Mouse (Mus musculus): ENCODE data around the gene Retreg2. TPM values are rescaled to one million over a fixed set of nuclear protein-coding genes. Genes with fewer than 3 reads are reported as not detected.

Gene Retreg2
- polyA plus RNA-seq, 1 experiment from 2014 or later: 37.5 TPM

DNA sequence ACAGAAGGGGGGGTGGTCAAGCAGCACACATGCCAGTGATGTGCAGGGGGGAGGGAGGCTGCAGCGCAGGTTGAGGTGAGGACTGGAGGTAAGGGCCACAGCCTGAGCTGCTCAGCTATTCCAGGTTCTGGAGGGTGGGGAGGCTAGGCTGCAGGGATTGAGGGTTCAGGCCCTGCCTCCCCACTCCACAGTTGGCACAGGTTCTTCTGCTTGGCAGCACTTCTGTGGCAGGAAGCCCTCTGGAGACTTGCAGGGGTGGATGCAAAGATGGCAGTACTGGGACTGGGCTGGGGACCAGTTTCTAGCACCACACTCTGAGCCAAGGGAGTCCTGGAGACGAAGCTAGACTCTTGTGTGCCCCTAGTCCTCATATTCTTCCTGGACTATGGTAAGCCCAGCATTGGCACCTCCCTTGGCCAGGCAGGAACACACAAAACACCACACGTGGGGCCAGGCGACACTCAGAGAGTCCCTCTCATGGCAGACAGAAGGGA is 38.8 kb downstream of the Retreg2 start:
- WGBS: 81% methylated on average over 4 of the region's 4 CpGs

DNA sequence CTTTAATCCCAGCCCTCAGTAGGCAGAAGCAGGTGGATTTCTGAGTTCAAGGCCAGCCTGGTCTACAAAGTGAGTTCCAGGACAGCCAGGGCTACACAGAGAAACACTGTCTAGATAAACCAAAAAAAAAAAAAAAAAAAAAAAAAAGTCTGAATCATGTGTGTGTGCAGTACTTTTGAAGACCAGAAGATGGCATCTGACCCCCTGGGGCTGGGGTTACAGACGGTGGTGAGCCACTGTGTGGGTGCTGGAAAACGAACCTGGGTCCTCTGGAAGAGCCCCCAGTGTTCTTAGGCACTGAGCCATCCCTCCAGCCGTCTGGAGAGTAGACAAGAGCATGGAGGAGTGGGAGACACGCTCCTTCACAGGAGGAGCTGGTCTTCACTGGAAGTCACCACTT is 39.6 kb downstream of the Retreg2 start:
- Histone ChIP-seq H3K36me3 (peaks cover 68% of the 10 kb centered on the region), H3K9me3 (no peaks in the 10 kb centered on the region), H3K27ac (no peak overlapping the region), H3K27me3 (ENCODE audit: insufficient read depth, poor library complexity, severe bottlenecking) (no peaks in the 10 kb centered on the region), H3K4me1 (peaks cover 14% of the 10 kb centered on the region), H3K4me3 (no peak overlapping the region)
- 72% methylated on average over 4 of the region's 4 CpGs for WGBS
- DNase-seq (ENCODE audit: low spot score): no peak

More for the DNA sequence above, 38.8 kb downstream of the Retreg2 start:
- Histone ChIP-seq H3K27ac (no peak overlapping the region), H3K27me3 (ENCODE audit: insufficient read depth, poor library complexity, severe bottlenecking) (no peaks in the 10 kb centered on the region), H3K36me3 (peaks cover 68% of the 10 kb centered on the region), H3K4me1 (peaks cover 14% of the 10 kb centered on the region), H3K9me3 (no peaks in the 10 kb centered on the region), H3K4me3 (no peak overlapping the region)
- DNase-seq (ENCODE audit: low spot score): no peak

DNA sequence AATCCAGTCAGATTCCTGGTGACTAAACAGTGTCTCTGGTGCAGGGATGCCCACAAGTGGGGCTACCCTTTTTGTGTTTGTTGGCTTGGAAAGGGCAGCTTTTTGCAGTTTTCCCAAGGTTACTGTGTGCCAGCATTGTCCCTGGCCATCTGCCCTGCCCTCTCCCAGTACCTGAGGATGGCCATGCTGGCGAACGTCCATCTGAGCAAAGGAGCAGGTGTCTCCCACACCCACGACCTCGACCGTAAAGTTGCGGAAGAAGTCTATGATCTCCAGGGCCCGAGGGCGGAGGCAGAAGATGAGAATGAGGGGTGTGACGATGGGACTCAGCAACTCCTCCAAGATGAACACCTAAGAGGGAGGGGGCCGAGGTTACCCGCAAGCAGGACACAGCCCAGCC is 42.9 kb downstream of the Retreg2 start:
- H3K4me3 ChIP-seq: no peak overlapping the region
- H3K27me3 ChIP-seq (ENCODE audit: insufficient read depth, poor library complexity, severe bottlenecking): no peaks in the 10 kb centered on the region
- no peak for DNase-seq (ENCODE audit: low spot score)
- 89% methylated on average over 11 of the region's 11 CpGs for WGBS
- no peak overlapping the region for H3K27ac ChIP-seq
- no peaks in the 10 kb centered on the region for H3K9me3 ChIP-seq
- peaks cover 80% of the 10 kb centered on the region for H3K36me3 ChIP-seq
- peaks cover 10% of the 10 kb centered on the region for H3K4me1 ChIP-seq

DNA sequence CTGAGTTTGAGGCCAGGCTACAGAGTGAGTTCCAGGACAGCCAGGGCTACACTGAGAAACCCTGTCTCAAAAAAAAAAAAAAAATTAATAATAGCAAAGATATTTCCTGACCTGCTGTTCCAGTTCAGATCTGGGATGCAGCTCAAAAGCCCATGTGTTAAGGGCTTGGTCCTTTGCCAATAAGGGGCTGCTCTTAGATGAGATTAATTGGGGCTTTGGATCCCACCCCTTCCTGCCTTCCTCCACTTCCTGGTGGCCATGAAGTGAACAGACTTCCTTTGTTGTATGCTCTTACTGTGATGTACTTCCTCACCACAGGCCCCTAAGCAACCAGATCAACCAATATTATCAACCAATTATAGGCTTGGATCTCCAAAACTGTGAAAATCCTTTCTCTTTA is 44.5 kb downstream of the Retreg2 start:
- Histone ChIP-seq H3K27me3 (ENCODE audit: insufficient read depth, poor library complexity, severe bottlenecking) (no peaks in the 10 kb centered on the region), H3K4me1 (peaks cover 14% of the 10 kb centered on the region), H3K27ac (no peak overlapping the region), H3K9me3 (no peaks in the 10 kb centered on the region), H3K4me3 (no peak overlapping the region), H3K36me3 (peaks cover 71% of the 10 kb centered on the region)
- no peak for DNase-seq (ENCODE audit: low spot score)

DNA sequence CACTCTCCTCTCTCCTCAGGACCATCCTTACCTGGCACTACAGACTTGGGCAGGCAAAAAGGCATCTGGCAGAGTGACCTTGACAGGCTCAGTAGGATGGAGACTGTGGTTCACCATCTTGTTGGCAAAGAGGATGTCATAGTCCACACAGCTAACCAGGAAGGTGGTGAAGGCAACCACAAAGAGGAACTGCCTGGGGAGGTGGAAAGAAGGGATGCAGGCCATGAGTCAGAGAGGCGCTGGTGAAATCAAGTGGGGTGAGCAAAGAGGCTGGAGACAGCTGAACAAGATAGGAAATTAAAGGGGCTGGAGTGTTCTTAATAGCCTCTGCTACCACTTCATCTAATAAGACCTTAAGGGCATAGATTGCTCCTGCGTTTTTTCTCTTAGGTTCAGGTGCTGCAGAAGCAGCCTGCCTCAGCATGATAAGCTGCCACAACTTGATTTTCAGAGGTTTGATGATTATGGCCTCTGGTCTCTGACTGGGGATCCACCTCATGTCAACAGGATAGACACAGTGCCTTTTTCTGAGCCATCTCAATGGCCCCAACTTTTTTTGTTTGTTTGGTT is 45.4 kb downstream of the Retreg2 start:
- no peak overlapping the region for H3K4me3 ChIP-seq
- H3K9me3 ChIP-seq: no peaks in the 10 kb centered on the region
- no peak for DNase-seq (ENCODE audit: low spot score)
- H3K27me3 ChIP-seq (ENCODE audit: insufficient read depth, poor library complexity, severe bottlenecking): no peaks in the 10 kb centered on the region
- H3K36me3 ChIP-seq: peaks cover 62% of the 10 kb centered on the region
- H3K4me1 ChIP-seq: peaks cover 16% of the 10 kb centered on the region
- H3K27ac ChIP-seq: no peak overlapping the region
- WGBS: 77% methylated on average over 2 of the region's 2 CpGs

DNA sequence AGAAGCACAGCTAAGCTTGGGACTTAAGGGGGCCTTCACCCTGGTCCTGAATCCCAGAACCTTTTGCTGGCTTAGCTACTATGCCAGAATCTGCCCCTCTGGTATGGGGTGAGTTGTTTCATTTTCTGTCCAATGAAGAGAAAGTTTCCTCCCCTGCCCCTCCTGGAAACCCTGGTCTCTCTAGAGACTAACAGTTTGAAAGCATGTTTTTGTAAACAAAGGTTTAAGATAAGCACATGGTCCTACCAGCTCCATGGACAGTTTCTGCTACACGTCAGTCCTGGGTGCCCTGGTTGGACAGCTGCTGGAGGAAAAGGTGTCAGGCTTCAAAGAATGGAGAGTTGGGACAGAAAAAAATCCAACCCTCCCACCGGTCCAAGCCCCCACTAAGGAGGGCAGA is 48.0 kb downstream of the Retreg2 start:
- H3K9me3 ChIP-seq: no peaks in the 10 kb centered on the region
- 0 out of 2 replicates have a peak overlapping the region, but pooled peaks have one; percentile 93 for H3K27ac ChIP-seq
- peak overlapping the region; percentile 82; the same call in 1 of the 2 replicates for H3K4me3 ChIP-seq
- H3K27me3 ChIP-seq (ENCODE audit: insufficient read depth, poor library complexity, severe bottlenecking): no peaks in the 10 kb centered on the region
- WGBS: 43% methylated on average over 2 of the region's 2 CpGs
- H3K36me3 ChIP-seq: peaks cover 49% of the 10 kb centered on the region
- peaks cover 22% of the 10 kb centered on the region for H3K4me1 ChIP-seq
- no peak for DNase-seq (ENCODE audit: low spot score)

DNA sequence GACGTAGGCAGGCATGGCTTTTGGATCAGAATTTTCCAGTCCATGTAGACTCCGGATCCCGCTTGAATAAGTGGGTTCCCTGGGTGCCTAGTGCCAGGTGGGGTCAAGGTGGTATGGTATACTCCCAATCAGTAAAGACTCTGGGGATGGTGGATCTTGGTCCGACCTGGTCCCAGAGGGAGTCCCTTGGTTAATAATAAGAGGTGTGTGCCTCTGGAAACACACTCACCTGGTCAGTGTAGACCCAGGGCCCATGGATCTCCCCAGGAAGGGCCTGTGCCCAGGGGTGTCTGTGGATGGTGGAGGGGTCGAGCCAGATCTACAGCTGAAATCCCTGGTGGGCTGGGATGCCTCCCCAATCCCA is 48.7 kb downstream of the Retreg2 start:
- H3K9me3 ChIP-seq: no peaks in the 10 kb centered on the region
- peaks cover 22% of the 10 kb centered on the region for H3K4me1 ChIP-seq
- DNase-seq (ENCODE audit: low spot score): no peak
- WGBS: 38% methylated on average over 5 of the region's 5 CpGs
- H3K27me3 ChIP-seq (ENCODE audit: insufficient read depth, poor library complexity, severe bottlenecking): no peaks in the 10 kb centered on the region
- H3K36me3 ChIP-seq: peaks cover 49% of the 10 kb centered on the region
- H3K4me3 ChIP-seq: peak overlapping the region; percentile 82
- H3K27ac ChIP-seq: peak overlapping the region; percentile 93

DNA sequence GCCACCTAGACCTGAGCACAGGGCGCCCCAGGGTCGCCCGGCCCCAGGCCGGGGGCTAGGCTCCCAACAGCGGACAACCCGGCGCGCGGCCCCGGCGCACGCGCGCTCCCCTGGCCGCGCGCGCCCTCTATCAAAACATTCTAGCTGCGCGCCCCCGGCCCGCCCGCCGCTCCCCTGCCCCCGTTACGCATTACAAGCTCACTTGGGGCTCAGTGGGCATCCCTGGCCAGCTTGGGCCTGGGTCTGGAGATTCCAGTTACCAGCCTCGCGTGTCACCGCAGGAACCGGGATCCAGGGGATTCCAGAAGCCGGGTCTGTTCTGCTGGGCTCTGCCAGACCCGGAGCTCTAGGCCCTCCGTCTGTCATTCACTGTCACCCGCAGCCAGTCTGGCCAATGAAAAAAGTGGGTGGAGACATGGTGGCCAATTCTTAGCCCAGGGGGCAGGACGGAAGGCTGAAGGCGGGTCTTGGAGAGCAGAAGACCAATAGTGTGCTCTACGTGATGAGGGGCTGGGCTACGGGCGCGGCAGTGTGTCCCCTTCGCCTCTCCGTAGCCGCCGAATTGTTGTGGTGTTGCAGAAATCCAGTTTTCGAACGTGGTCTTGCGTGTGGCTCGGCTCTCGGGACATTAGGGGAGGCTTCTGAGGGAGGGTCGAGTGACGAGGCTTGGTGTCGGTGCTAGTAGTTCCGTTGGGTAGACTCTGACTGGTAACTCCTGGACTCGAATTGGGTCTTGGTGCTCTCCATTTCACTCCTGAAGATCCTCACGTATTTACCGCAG is 49.2 kb downstream of the Retreg2 start, which contains the start of the genes Ankzf1 and Atg9a:
Gene Ankzf1, plus strand, starts transcription at position 530 of the 781 bp plus-strand sequence.
Gene Atg9a, minus strand, starts transcription at position 575 of the 781 bp plus-strand sequence.
- peak; percentile 99 for DNase-seq (ENCODE audit: low spot score)
- WGBS: 0% methylated on average over 56 of the region's 56 CpGs
- peaks cover 22% of the 10 kb centered on the region for H3K4me1 ChIP-seq
- H3K4me3 ChIP-seq: peak within 1 kb of the TSS; percentile 82
- H3K36me3 ChIP-seq: peaks cover 49% of the 10 kb centered on the region
- peak within 1 kb of the TSS; percentile 93 for H3K27ac ChIP-seq
- H3K9me3 ChIP-seq: no peaks in the 10 kb centered on the region
- no peaks in the 10 kb centered on the region for H3K27me3 ChIP-seq (ENCODE audit: insufficient read depth, poor library complexity, severe bottlenecking)

DNA sequence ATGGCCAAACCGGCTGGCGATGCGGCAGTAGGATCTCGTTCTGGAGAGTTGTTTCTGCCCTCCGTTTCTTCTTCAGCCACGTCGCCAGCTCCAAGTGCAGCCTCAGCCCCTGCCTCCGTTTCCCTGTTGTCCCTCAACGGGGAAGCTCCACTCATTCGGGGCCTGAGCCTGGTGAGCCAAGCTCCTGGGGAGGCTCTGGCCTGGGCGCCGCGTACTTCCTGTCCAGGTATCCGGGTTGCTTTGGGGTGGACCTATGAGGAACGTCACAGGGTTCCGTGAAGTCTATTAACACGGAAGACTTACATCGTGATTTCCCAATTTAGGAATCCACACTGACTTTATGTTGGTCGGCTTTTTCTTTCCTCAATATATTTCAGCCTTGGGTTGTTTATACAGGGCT is 49.9 kb downstream of the Retreg2 start:
- peak overlapping the region; percentile 93 for H3K27ac ChIP-seq
- H3K9me3 ChIP-seq: no peaks in the 10 kb centered on the region
- no peaks in the 10 kb centered on the region for H3K27me3 ChIP-seq (ENCODE audit: insufficient read depth, poor library complexity, severe bottlenecking)
- no peak for DNase-seq (ENCODE audit: low spot score)
- H3K4me3 ChIP-seq: peak overlapping the region; percentile 82
- H3K4me1 ChIP-seq: peaks cover 22% of the 10 kb centered on the region
- peaks cover 48% of the 10 kb centered on the region for H3K36me3 ChIP-seq
- under 1% methylated on average over 19 of the region's 19 CpGs for WGBS

Other genes starting within 250 kb of the Retreg2 start
- not detected in 2 replicates for gene Cryba2, start 249.6 kb upstream of the Retreg2 start, polyA plus RNA-seq (2016; fragmentation: Nextera tagmentation; extraction: Ambion mirVana)
- not detected in 2 replicates for gene Cfap65, start 207.2 kb upstream of the Retreg2 start, polyA plus RNA-seq (2016; fragmentation: Nextera tagmentation; extraction: Ambion mirVana)
- 0.11 and 0.75 TPM in 2 replicates for gene Ihh, start 191.1 kb upstream of the Retreg2 start, polyA plus RNA-seq (2016; fragmentation: Nextera tagmentation; extraction: Ambion mirVana)
- 10.2 and 10.3 TPM in 2 replicates for gene Nhej1, start 17.6 kb upstream of the Retreg2 start, polyA plus RNA-seq (2016; fragmentation: Nextera tagmentation; extraction: Ambion mirVana)
- gene Slc23a3, start 8.9 kb upstream of the Retreg2 start, polyA plus RNA-seq (2016; fragmentation: Nextera tagmentation; extraction: Ambion mirVana): 0.06 TPM in 1 of 2 replicates, not detected in the other
- gene Cnppd1, start 67 bp upstream of the Retreg2 start, polyA plus RNA-seq (2016; fragmentation: Nextera tagmentation; extraction: Ambion mirVana): 36.3 TPM in 2 replicates
- gene Zfand2b, start 25.9 kb downstream of the Retreg2 start, polyA plus RNA-seq (2016; fragmentation: Nextera tagmentation; extraction: Ambion mirVana): 30.2 and 32.1 TPM in 2 replicates
- 24.6 and 29.8 TPM in 2 replicates for gene Abcb6, start 37.6 kb downstream of the Retreg2 start, polyA plus RNA-seq (2016; fragmentation: Nextera tagmentation; extraction: Ambion mirVana)
- gene Ankzf1, start 49.4 kb downstream of the Retreg2 start, polyA plus RNA-seq (2016; fragmentation: Nextera tagmentation; extraction: Ambion mirVana): 24.7 and 28.5 TPM in 2 replicates
- gene Atg9a, start 49.4 kb downstream of the Retreg2 start, polyA plus RNA-seq (2016; fragmentation: Nextera tagmentation; extraction: Ambion mirVana): 27.5 and 36.0 TPM in 2 replicates
- 7.9 and 10.9 TPM in 2 replicates for gene Glb1l, start 68.0 kb downstream of the Retreg2 start, polyA plus RNA-seq (2016; fragmentation: Nextera tagmentation; extraction: Ambion mirVana)
- 103 and 131 TPM in 2 replicates for gene Stk16, start 68.1 kb downstream of the Retreg2 start, polyA plus RNA-seq (2016; fragmentation: Nextera tagmentation; extraction: Ambion mirVana)
- gene Tuba4a, start 77.1 kb downstream of the Retreg2 start, polyA plus RNA-seq (2016; fragmentation: Nextera tagmentation; extraction: Ambion mirVana): 35.2 and 50.8 TPM in 2 replicates
- not detected in 2 replicates for gene A630095N17Rik, start 89.3 kb downstream of the Retreg2 start, polyA plus RNA-seq (2016; fragmentation: Nextera tagmentation; extraction: Ambion mirVana)
- gene Dnajb2, start 93.6 kb downstream of the Retreg2 start, polyA plus RNA-seq (2016; fragmentation: Nextera tagmentation; extraction: Ambion mirVana): 24.5 and 32.4 TPM in 2 replicates
- 0.70 and 0.84 TPM in 2 replicates for gene Ptprn, start 121.7 kb downstream of the Retreg2 start, polyA plus RNA-seq (2016; fragmentation: Nextera tagmentation; extraction: Ambion mirVana)
- not detected in 2 replicates for gene Resp18, start 135.6 kb downstream of the Retreg2 start, polyA plus RNA-seq (2016; fragmentation: Nextera tagmentation; extraction: Ambion mirVana)
- gene Dnpep, start 175.2 kb downstream of the Retreg2 start, polyA plus RNA-seq (2016; fragmentation: Nextera tagmentation; extraction: Ambion mirVana): 142 and 144 TPM in 2 replicates
- gene Des, start 217.6 kb downstream of the Retreg2 start, polyA plus RNA-seq (2016; fragmentation: Nextera tagmentation; extraction: Ambion mirVana): 341 and 642 TPM in 2 replicates
- gene Speg, start 232.5 kb downstream of the Retreg2 start, polyA plus RNA-seq (2016; fragmentation: Nextera tagmentation; extraction: Ambion mirVana): 77.9 and 80.0 TPM in 2 replicates